Mouse (Mus musculus) C2C12 (cell line): ENCODE results near the gene Gata1. TPM values are rescaled to one million over a fixed set of nuclear protein-coding genes. Genes with fewer than 3 reads are reported as not detected.

Experiments used
- H3K27me3 ChIP-seq: one replicate; pipeline ENCODE4 v1.6.1; 2011; ENCODE audit not compliant: control insufficient read depth, insufficient read depth, insufficient read length
- H3K36me3 ChIP-seq: one replicate; pipeline ENCODE4 v1.6.1; 2011; ENCODE audit not compliant: control insufficient read depth, insufficient read depth
- H3K4me3 ChIP-seq: one replicate; pipeline ENCODE4 v1.5.1; 2011; ENCODE audit warnings: mild to moderate bottlenecking, control low read depth; ENCODE audit not compliant: poor library complexity, insufficient read depth, severe bottlenecking
- H3K79me2 ChIP-seq: one replicate; pipeline ENCODE4 v1.6.1; 2011; ENCODE audit not compliant: control insufficient read depth, insufficient read depth
- H3K79me3 ChIP-seq: one replicate; pipeline ENCODE4 v1.6.1; 2011; ENCODE audit warnings: low read depth, control low read depth
- H3ac ChIP-seq: one replicate; pipeline ENCODE3; 2011; ENCODE audit warnings: low read depth; ENCODE audit not compliant: control insufficient read depth, insufficient read length
- CEBPB ChIP-seq: IDR thresholded peaks from one replicate; pipeline ENCODE4 v1.6.1; 2011; ENCODE audit warnings: low read depth, mild to moderate bottlenecking, control low read depth, moderate library complexity
- CTCF ChIP-seq: IDR thresholded peaks from one replicate; pipeline ENCODE4 v1.5.1; 2011; ENCODE audit not compliant: control insufficient read depth, insufficient read depth, insufficient read length
- FOSL1 ChIP-seq: IDR thresholded peaks from one replicate; pipeline ENCODE4 v1.8.0; 2011; ENCODE audit warnings: mild to moderate bottlenecking, low read length; ENCODE audit not compliant: poor library complexity, insufficient read depth, severe bottlenecking
- MAX ChIP-seq: IDR thresholded peaks from one replicate; pipeline ENCODE4 v1.6.1; 2011; ENCODE audit warnings: mild to moderate bottlenecking, control low read depth
- MYOD1 ChIP-seq: IDR thresholded peaks from one replicate; pipeline ENCODE4 v1.6.1; 2011; ENCODE audit warnings: low read depth; ENCODE audit not compliant: control insufficient read depth, insufficient read length
- MYOG ChIP-seq: IDR thresholded peaks from one replicate; pipeline ENCODE4 v1.6.1; 2011; ENCODE audit not compliant: control insufficient read depth, insufficient read length; ENCODE audit errors: extremely low read depth
- USF1 ChIP-seq: IDR thresholded peaks from one replicate; pipeline ENCODE4 v1.6.1; 2011; ENCODE audit warnings: low read depth, mild to moderate bottlenecking, control low read depth, moderate library complexity
- polyA plus RNA-seq: library from polyadenylated mRNA; unstranded; fragments of >200 nt; fragmentation: generic; extraction: Trizol; gene quantifications from one replicate; pipeline ENCODE4 v1.2.1, GENCODE M21; 2012; ENCODE audit warnings: missing spikeins

Gene Gata1
- polyA plus RNA-seq, 1 experiment: 0.02 TPM

GRCm38 (mm10) chrX:7950091-7950490 lies 27.8 kb downstream of the Gata1 start:
- H3K36me3 ChIP-seq: no peaks in the 10 kb centered on the region
- no peaks in the 10 kb centered on the region for H3K79me3 ChIP-seq
- H3K79me2 ChIP-seq: no peaks in the 10 kb centered on the region
- no peak overlapping the region for H3ac ChIP-seq
- H3K27me3 ChIP-seq: no peaks in the 10 kb centered on the region
- H3K4me3 ChIP-seq: no peak overlapping the region
- TF ChIP-seq MYOD1 (no peak), MYOG (no peak), USF1 (no peak), CEBPB (no peak), FOSL1 (no peak), MAX (no peak), CTCF (no peak)

- TF ChIP-seq FOSL1 (no peak), MYOD1 (no peak), MYOG (no peak), CTCF (no peak)
- Histone ChIP-seq H3K36me3 (no peaks in the 10 kb centered on the region), H3ac (no peak overlapping the region), H3K79me3 (no peaks in the 10 kb centered on the region), H3K27me3 (no peaks in the 10 kb centered on the region), H3K4me3 (no peak overlapping the region), H3K79me2 (no peaks in the 10 kb centered on the region)
These were observed 29.9 kb downstream of the Gata1 start for GRCm38 (mm10) chrX:7947900-7948492.

- Histone ChIP-seq H3K36me3 (no peaks in the 10 kb centered on the region), H3ac (peak within 1 kb of the TSS; percentile 59), H3K79me3 (no peaks in the 10 kb centered on the region), H3K27me3 (no peaks in the 10 kb centered on the region), H3K79me2 (no peaks in the 10 kb centered on the region), H3K4me3 (peak within 1 kb of the TSS; percentile 29)
- TF ChIP-seq MAX (peak; percentile 8), MYOD1 (no peak)
These were observed 30.6 kb downstream of the Gata1 start, which contains the start of gene Hdac6 for GRCm38 (mm10) chrX:7947108-7947899. Gene Hdac6 (minus strand): TSS chrX:7947889.

GRCm38 (mm10) chrX:7945618-7946017 lies 32.3 kb downstream of the Gata1 start:
- no peaks in the 10 kb centered on the region for H3K79me3 ChIP-seq
- no peaks in the 10 kb centered on the region for H3K36me3 ChIP-seq
- no peak overlapping the region for H3K4me3 ChIP-seq
- H3K27me3 ChIP-seq: no peaks in the 10 kb centered on the region
- H3K79me2 ChIP-seq: no peaks in the 10 kb centered on the region
- TF ChIP-seq CEBPB: no peak
- no peak for TF ChIP-seq USF1
- TF ChIP-seq MYOD1: no peak
- TF ChIP-seq MYOG: no peak
- no peak overlapping the region for H3ac ChIP-seq

GRCm38 (mm10) chrX:7937667-7938066 lies 40.2 kb downstream of the Gata1 start:
- H3K27me3 ChIP-seq: no peaks in the 10 kb centered on the region
- no peaks in the 10 kb centered on the region for H3K79me3 ChIP-seq
- no peaks in the 10 kb centered on the region for H3K79me2 ChIP-seq
- peaks cover 3% of the 10 kb centered on the region for H3K36me3 ChIP-seq
- no peak overlapping the region for H3ac ChIP-seq
- peak; percentile 56 for TF ChIP-seq FOSL1
- no peak for TF ChIP-seq MYOD1
- no peak overlapping the region for H3K4me3 ChIP-seq

- TF ChIP-seq CEBPB (no peak), USF1 (no peak), MAX (no peak), FOSL1 (no peak)
- H3ac ChIP-seq: no peak overlapping the region
- H3K4me3 ChIP-seq: no peak overlapping the region
- no peaks in the 10 kb centered on the region for H3K79me2 ChIP-seq
- H3K27me3 ChIP-seq: no peaks in the 10 kb centered on the region
- peaks cover 3% of the 10 kb centered on the region for H3K36me3 ChIP-seq
- no peaks in the 10 kb centered on the region for H3K79me3 ChIP-seq
These were observed 41.0 kb downstream of the Gata1 start for GRCm38 (mm10) chrX:7936874-7937273.
